Mouse (Mus musculus) embryonic facial prominence, embryonic 14.5 days (tissue): Measurements from ENCODE around the gene Hyal3. TPM values are rescaled to one million over a fixed set of nuclear protein-coding genes. Genes with fewer than 3 reads are reported as not detected.
A peak's percentile ranks its signal among the peaks of the same experiment; 100 is the strongest.

Experiments used
- ATAC-seq: fragments of 200-750 bp; cut with Nextera tagmentation; 2 replicates; pipeline ENCODE4 v1.8.0; 2017; ENCODE audit warnings: low read depth, moderate number of reproducible peaks, moderate TSS enrichment
- DNase-seq: peaks from one replicate; pipeline ENCODE4 v3.0.0-alpha.2; 2015; ENCODE audit warnings: low spot score
- H3K27ac ChIP-seq: fragments of 300-500 bp; sonication (generic); replicated peaks from 2 replicates; pipeline ENCODE4 v1.5.1; 2014; ENCODE audit warnings: low read depth, mild to moderate bottlenecking, low read length, moderate library complexity
- H3K27me3 ChIP-seq: fragments of 300-500 bp; sonication (generic); replicated peaks from 2 replicates; pipeline ENCODE4 v1.6.1; 2014; ENCODE audit warnings: low read length; ENCODE audit not compliant: control insufficient read depth, insufficient read depth
- H3K36me3 ChIP-seq: fragments of 300-500 bp; sonication (generic); 2 replicates; pipeline ENCODE4 v1.6.1; 2014; ENCODE audit warnings: low read length, mixed read lengths; ENCODE audit not compliant: control insufficient read depth, insufficient read depth
- H3K4me1 ChIP-seq: fragments of 300-500 bp; sonication (generic); 2 replicates; pipeline ENCODE4 v1.6.1; 2014; ENCODE audit warnings: antibody characterized with exemption, low read length; ENCODE audit not compliant: control insufficient read depth, insufficient read depth
- H3K4me2 ChIP-seq: fragments of 300-500 bp; sonication (generic); 2 replicates; pipeline ENCODE4 v1.6.1; 2014; ENCODE audit warnings: low read depth, mild to moderate bottlenecking, low read length, moderate library complexity, mixed read lengths
- H3K4me3 ChIP-seq: fragments of 300-500 bp; sonication (generic); 2 replicates; pipeline ENCODE4 v1.5.1; 2014; ENCODE audit warnings: low read depth, mild to moderate bottlenecking, low read length
- H3K9ac ChIP-seq: fragments of 300-500 bp; sonication (generic); 2 replicates; pipeline ENCODE4 v1.6.1; 2014; ENCODE audit warnings: low read depth, mild to moderate bottlenecking, low read length, moderate library complexity, mixed read lengths
- H3K9me3 ChIP-seq: fragments of 300-500 bp; sonication (generic); 2 replicates; pipeline ENCODE4 v1.6.1; 2016; ENCODE audit warnings: low read length; ENCODE audit not compliant: control insufficient read depth
- WGBS: fragments of 180-500 bp; shearing (Covaris S2); extraction: QIAGEN DNeasy Blood & Tissue Kit; methylation state at CpG from one replicate; pipeline ENCODE4 v1.1.7; 2014; 5-methylcytosine and 5-hydroxymethylcytosine counted together
- polyA plus RNA-seq: library from polyadenylated mRNA; unstranded; fragments of >200 nt; fragmentation: Nextera tagmentation; extraction: Ambion mirVana; gene quantifications from 2 replicates; pipeline ENCODE4 v1.2.1, GENCODE M21; 2014

Hyal3 gene
- polyA plus RNA-seq, 1 experiment from 2014 or later, result 1.2 TPM

GRCm38 (mm10) chr9:107593101-107593976, 12.7 kb downstream of the Hyal3 start:
- no peak overlapping the region for H3K4me3 ChIP-seq
- H3K9ac ChIP-seq, result no peak overlapping the region
- ATAC-seq, result no peak
- H3K9me3 ChIP-seq, result no peaks in the 10 kb centered on the region
- no peak overlapping the region for H3K4me2 ChIP-seq
- peaks cover 47% of the 10 kb centered on the region for H3K36me3 ChIP-seq
- no peaks in the 10 kb centered on the region for H3K27me3 ChIP-seq
- 90% methylated on average over 11 of the region's 11 CpGs for WGBS
- no peak for DNase-seq
- H3K27ac ChIP-seq, result no peak overlapping the region
- H3K4me1 ChIP-seq, result peaks cover 7% of the 10 kb centered on the region; the same call in 1 of the 2 replicates

- no peak for ATAC-seq
- no peaks in the 10 kb centered on the region for H3K27me3 ChIP-seq
- H3K27ac ChIP-seq, result no peak overlapping the region
- WGBS, result 80% methylated on average over 8 of the region's 8 CpGs
- no peaks in the 10 kb centered on the region for H3K9me3 ChIP-seq
- H3K36me3 ChIP-seq, result peaks cover 47% of the 10 kb centered on the region
- H3K9ac ChIP-seq, result no peak overlapping the region
- no peak overlapping the region for H3K4me2 ChIP-seq
- H3K4me3 ChIP-seq, result no peak overlapping the region
- H3K4me1 ChIP-seq, result no peaks in the 10 kb centered on the region
- no peak for DNase-seq
These were observed 13.9 kb downstream of the Hyal3 start for GRCm38 (mm10) chr9:107594281-107595062.

GRCm38 (mm10) chr9:107596619-107597569, 16.3 kb downstream of the Hyal3 start:
- ATAC-seq, result no peak
- no peak for DNase-seq
- no peaks in the 10 kb centered on the region for H3K27me3 ChIP-seq
- H3K4me3 ChIP-seq, result no peak overlapping the region
- no peak overlapping the region for H3K27ac ChIP-seq
- WGBS, result 91% methylated on average over 11 of the region's 11 CpGs
- H3K4me1 ChIP-seq, result no peaks in the 10 kb centered on the region
- H3K9me3 ChIP-seq, result no peaks in the 10 kb centered on the region
- no peak overlapping the region for H3K9ac ChIP-seq
- H3K36me3 ChIP-seq, result peaks cover 23% of the 10 kb centered on the region
- H3K4me2 ChIP-seq, result no peak overlapping the region

GRCm38 (mm10) chr9:107598385-107598784, 17.8 kb downstream of the Hyal3 start:
- 77% methylated on average over 5 of the region's 5 CpGs for WGBS
- Histone ChIP-seq H3K36me3 (peaks cover 10% of the 10 kb centered on the region; the same call in 1 of the 2 replicates), H3K4me3 (no peak overlapping the region), H3K4me2 (no peak overlapping the region), H3K9me3 (no peaks in the 10 kb centered on the region), H3K4me1 (peaks cover 4% of the 10 kb centered on the region; the same call in 1 of the 2 replicates), H3K9ac (peak overlapping the region; percentile 34; the same call in 1 of the 2 replicates), H3K27me3 (no peaks in the 10 kb centered on the region), H3K27ac (no peak overlapping the region)
- ATAC-seq (no peak), DNase-seq (no peak)

DNA sequence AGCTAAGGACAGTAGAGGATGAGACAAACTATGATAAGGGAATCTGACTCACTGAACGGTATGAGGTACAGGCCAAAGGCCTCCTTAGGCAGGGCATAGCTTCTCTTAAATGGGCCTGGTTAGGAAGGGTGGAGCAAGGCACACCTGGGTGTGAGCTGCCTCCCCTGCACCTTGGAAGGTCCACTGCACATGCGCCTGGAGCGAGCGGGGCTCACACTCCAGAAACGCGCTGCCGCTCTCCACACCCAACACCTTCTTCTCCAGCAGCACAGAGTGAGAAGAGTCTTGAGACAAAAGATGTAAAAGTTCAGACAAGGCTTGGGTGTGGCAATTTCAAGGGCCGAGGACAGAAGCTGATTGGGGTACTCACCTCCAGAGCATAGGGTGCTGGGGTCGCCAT, 18.8 kb downstream of the Hyal3 start:
- no peak overlapping the region for H3K4me2 ChIP-seq
- H3K4me1 ChIP-seq, result peaks cover 10% of the 10 kb centered on the region
- no peak overlapping the region for H3K27ac ChIP-seq
- ATAC-seq (no peak), DNase-seq (no peak)
- no peaks in the 10 kb centered on the region for H3K9me3 ChIP-seq
- no peaks in the 10 kb centered on the region for H3K27me3 ChIP-seq
- no peak overlapping the region for H3K4me3 ChIP-seq
- no peak overlapping the region for H3K9ac ChIP-seq
- no peaks in the 10 kb centered on the region; the same call in 1 of the 2 replicates for H3K36me3 ChIP-seq
- 92% methylated on average over 9 of the region's 9 CpGs for WGBS

DNA sequence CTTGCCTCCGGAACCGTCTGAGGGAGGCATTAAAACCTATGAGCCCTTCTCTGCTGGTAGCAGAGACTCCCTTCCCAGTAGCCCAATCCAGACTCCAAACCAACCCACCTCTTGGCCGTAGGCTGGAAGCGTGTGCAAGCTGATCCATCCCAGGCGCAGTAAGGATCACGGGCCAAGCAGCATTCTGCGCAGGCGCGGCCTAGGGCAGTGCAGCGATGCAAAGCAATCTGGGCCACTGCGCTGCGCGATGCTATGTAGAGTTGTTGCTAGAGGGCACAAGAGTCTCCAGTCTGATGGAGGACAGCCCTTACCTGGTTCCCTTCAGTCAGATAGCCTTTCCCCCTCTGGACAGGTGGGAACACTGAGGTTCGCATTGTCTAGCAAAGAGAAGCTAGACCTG, 19.2 kb downstream of the Hyal3 start:
- H3K27ac ChIP-seq, result no peak overlapping the region
- no peaks in the 10 kb centered on the region for H3K36me3 ChIP-seq
- no peak overlapping the region for H3K9ac ChIP-seq
- ATAC-seq (no peak), DNase-seq (no peak)
- H3K4me3 ChIP-seq, result no peak overlapping the region
- H3K4me2 ChIP-seq, result no peak overlapping the region
- 69% methylated on average over 14 of the region's 14 CpGs for WGBS
- no peaks in the 10 kb centered on the region for H3K27me3 ChIP-seq
- H3K9me3 ChIP-seq, result no peaks in the 10 kb centered on the region
- peaks cover 14% of the 10 kb centered on the region for H3K4me1 ChIP-seq

DNA sequence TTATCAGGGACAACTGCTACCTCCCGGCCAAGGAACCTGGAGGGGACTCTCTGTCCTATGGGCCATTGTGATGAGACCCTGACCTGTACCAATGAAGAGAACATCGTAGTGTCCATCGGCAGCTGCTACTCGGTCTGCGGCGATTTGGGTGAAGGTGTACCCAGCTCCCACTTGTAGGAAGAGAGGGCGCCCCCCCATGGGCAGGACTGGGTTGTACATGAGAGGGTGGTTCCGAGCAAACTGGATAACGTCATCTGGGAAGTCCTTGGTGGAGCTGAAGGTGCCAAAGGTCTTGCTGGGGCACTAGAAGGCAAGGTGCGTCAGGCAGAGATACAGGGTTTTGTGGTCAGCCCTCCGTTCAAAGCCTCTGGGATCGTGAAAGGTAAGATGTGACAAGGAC, 20.1 kb downstream of the Hyal3 start:
- Histone ChIP-seq H3K27ac (no peak overlapping the region), H3K4me3 (no peak overlapping the region), H3K9me3 (no peaks in the 10 kb centered on the region), H3K4me1 (peaks cover 20% of the 10 kb centered on the region), H3K9ac (no peak overlapping the region), H3K27me3 (no peaks in the 10 kb centered on the region), H3K36me3 (no peaks in the 10 kb centered on the region), H3K4me2 (no peak overlapping the region)
- ATAC-seq (no peak), DNase-seq (no peak)
- 83% methylated on average over 12 of the region's 12 CpGs for WGBS

- H3K36me3 ChIP-seq, result no peaks in the 10 kb centered on the region
- 90% methylated on average over 11 of the region's 11 CpGs for WGBS
- no peak overlapping the region for H3K4me3 ChIP-seq
- H3K9ac ChIP-seq, result no peak overlapping the region
- no peak for ATAC-seq
- no peak overlapping the region for H3K27ac ChIP-seq
- H3K27me3 ChIP-seq, result no peaks in the 10 kb centered on the region
- peaks cover 20% of the 10 kb centered on the region for H3K4me1 ChIP-seq
- no peak overlapping the region for H3K4me2 ChIP-seq
- no peak for DNase-seq
- H3K9me3 ChIP-seq, result no peaks in the 10 kb centered on the region
These were observed 20.7 kb downstream of the Hyal3 start for GRCm38 (mm10) chr9:107601275-107601674.
